Mouse (Mus musculus) bone marrow macrophage, adult 2 months (primary cell): ENCODE measurements around the gene Mdc1.

ENCODE experiments used
- CTCF ChIP-seq: IDR thresholded peaks from 2 replicates; pipeline ENCODE4 v1.5.1; 2012; ENCODE audit warnings: low read depth, mild to moderate bottlenecking, low read length, moderate library complexity
- POLR2A ChIP-seq: IDR thresholded peaks from 2 replicates; pipeline ENCODE4 v1.6.1; 2012; ENCODE audit warnings: mild to moderate bottlenecking, low read depth, low read length, borderline replicate concordance

DNA sequence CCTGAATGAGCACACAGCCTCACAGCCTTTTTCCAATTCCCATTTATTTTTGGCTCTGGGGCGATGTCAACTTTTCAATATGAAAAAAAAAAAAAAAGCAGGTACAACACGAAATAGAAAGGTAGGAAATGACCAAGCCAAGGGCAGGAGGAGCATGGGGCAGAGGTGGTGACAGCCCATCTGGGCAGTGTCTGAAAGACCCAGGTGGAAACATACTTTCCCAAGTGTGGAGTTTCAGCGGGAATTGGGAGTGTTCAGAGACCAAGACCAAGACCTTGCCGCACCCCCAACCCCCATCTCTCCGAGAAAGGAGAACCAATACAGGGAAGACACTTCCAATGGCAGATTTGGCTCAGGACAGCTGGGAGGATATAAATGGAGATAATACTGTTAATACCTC lies 7.4 kb upstream of the Mdc1 start:
- TF ChIP-seq CTCF (no peak), POLR2A (no peak)
